Mouse (Mus musculus): Measurements from ENCODE around the gene Uba6.

GRCm38 (mm10) chr5:86173778-86174177 lies 1.2 kb upstream of the Uba6 start:
- no peak for TF ChIP-seq GATA1 (IDR thresholded peaks at IDR 0.05; ENCODE audit: borderline replicate concordance, low read length)
- TF ChIP-seq FLI1 (IDR thresholded peaks at IDR 0.05; ENCODE audit: low read length): no peak
